Mouse (Mus musculus) stomach, embryonic 15.5 days (tissue): ENCODE data around the gene Cenpt. TPM values are rescaled to one million over a fixed set of nuclear protein-coding genes. Genes with fewer than 3 reads are reported as not detected.
A peak's percentile ranks its signal among the peaks of the same experiment; 100 is the strongest.

ENCODE experiments used
- ATAC-seq: fragments of 200-750 bp; cut with Nextera tagmentation; 2 replicates; pipeline ENCODE4 v1.8.0; 2017; ENCODE audit warnings: low read depth, moderate number of reproducible peaks, moderate TSS enrichment; ENCODE audit not compliant: insufficient read depth, low FRiP score
- H3K27ac ChIP-seq: fragments of 300-500 bp; sonication (generic); 2 replicates; pipeline ENCODE4 v1.5.1; 2015; ENCODE audit warnings: mild to moderate bottlenecking, inconsistent platforms
- H3K27me3 ChIP-seq: fragments of 300-500 bp; sonication (generic); replicated peaks from 2 replicates; pipeline ENCODE4 v1.6.1; 2015; ENCODE audit warnings: inconsistent platforms
- H3K36me3 ChIP-seq: fragments of 300-500 bp; sonication (generic); 2 replicates; pipeline ENCODE4 v1.6.1; 2015; ENCODE audit warnings: inconsistent platforms
- H3K4me1 ChIP-seq: fragments of 300-500 bp; sonication (generic); 2 replicates; pipeline ENCODE4 v1.6.1; 2015; ENCODE audit warnings: inconsistent platforms
- H3K4me2 ChIP-seq: fragments of 300-500 bp; sonication (generic); 2 replicates; pipeline ENCODE4 v1.6.1; 2015; ENCODE audit warnings: mild to moderate bottlenecking, inconsistent platforms
- H3K4me3 ChIP-seq: fragments of 300-500 bp; sonication (generic); replicated peaks from 2 replicates; pipeline ENCODE4 v1.5.1; 2015; ENCODE audit warnings: inconsistent platforms
- H3K9ac ChIP-seq: fragments of 300-500 bp; sonication (generic); 2 replicates; pipeline ENCODE4 v1.6.1; 2015; ENCODE audit warnings: inconsistent platforms
- H3K9me3 ChIP-seq: fragments of 300-500 bp; sonication (generic); 2 replicates; pipeline ENCODE4 v1.6.1; 2016; ENCODE audit warnings: inconsistent platforms
- WGBS: fragments of 180-500 bp; shearing (Covaris S2); methylation state at CpG from one replicate; pipeline ENCODE4 v1.1.7; 2015; 5-methylcytosine and 5-hydroxymethylcytosine counted together
- polyA plus RNA-seq: library from polyadenylated mRNA; unstranded; fragments of >200 nt; fragmentation: Nextera tagmentation; extraction: Ambion mirVana; gene quantifications from 2 replicates; pipeline ENCODE4 v1.2.1, GENCODE M21; 2015

Gene Cenpt
- polyA plus RNA-seq, 1 experiment from 2014 or later = 38.0 TPM

- no peaks in the 10 kb centered on the region for H3K4me1 ChIP-seq
These were observed 33.4 kb downstream of the Cenpt start for GRCm38 (mm10) chr8:105819659-105820058.

GRCm38 (mm10) chr8:105813241-105813640, 39.8 kb downstream of the Cenpt start:
- 95% methylated on average over 6 of the region's 6 CpGs for WGBS
- ATAC-seq = no peak

More at GRCm38 (mm10) chr8:105819659-105820058, 33.4 kb downstream of the Cenpt start:
- H3K9me3 ChIP-seq = no peaks in the 10 kb centered on the region
- H3K4me2 ChIP-seq = no peak overlapping the region
- no peak overlapping the region for H3K4me3 ChIP-seq
- H3K36me3 ChIP-seq = peaks cover 31% of the 10 kb centered on the region
- ATAC-seq = no peak
- WGBS = 87% methylated on average over 3 of the region's 3 CpGs
- H3K27me3 ChIP-seq = no peaks in the 10 kb centered on the region
- no peak overlapping the region for H3K9ac ChIP-seq
- no peak overlapping the region for H3K27ac ChIP-seq

GRCm38 (mm10) chr8:105812511-105812910, 40.6 kb downstream of the Cenpt start:
- ATAC-seq = no peak
- 0 out of 2 replicates have a peak, but pooled peaks cover 3% of the 10 kb centered on the region for H3K36me3 ChIP-seq
- no peak overlapping the region for H3K27ac ChIP-seq
- no peaks in the 10 kb centered on the region for H3K27me3 ChIP-seq
- 0 out of 2 replicates have a peak, but pooled peaks cover 2% of the 10 kb centered on the region for H3K4me1 ChIP-seq
- H3K9me3 ChIP-seq = no peaks in the 10 kb centered on the region
- H3K4me2 ChIP-seq = no peak overlapping the region
- WGBS = 88% methylated on average over 5 of the region's 5 CpGs
- H3K9ac ChIP-seq = no peak overlapping the region
- no peak overlapping the region for H3K4me3 ChIP-seq

More at GRCm38 (mm10) chr8:105813241-105813640, 39.8 kb downstream of the Cenpt start:
- Histone ChIP-seq H3K4me1 (0 out of 2 replicates have a peak, but pooled peaks cover 2% of the 10 kb centered on the region), H3K27ac (no peak overlapping the region), H3K9ac (no peak overlapping the region), H3K9me3 (no peaks in the 10 kb centered on the region), H3K4me3 (no peak overlapping the region), H3K4me2 (no peak overlapping the region), H3K36me3 (0 out of 2 replicates have a peak, but pooled peaks cover 3% of the 10 kb centered on the region), H3K27me3 (no peaks in the 10 kb centered on the region)

GRCm38 (mm10) chr8:105811543-105811942, 41.5 kb downstream of the Cenpt start:
- no peak for ATAC-seq
- H3K4me2 ChIP-seq = no peak overlapping the region
- WGBS = 60% methylated on average over 3 of the region's 3 CpGs
- H3K27me3 ChIP-seq = no peaks in the 10 kb centered on the region
- H3K9ac ChIP-seq = no peak overlapping the region
- peak overlapping the region; percentile 13; the same call in 1 of the 2 replicates for H3K27ac ChIP-seq
- no peaks in the 10 kb centered on the region for H3K9me3 ChIP-seq
- H3K36me3 ChIP-seq = 0 out of 2 replicates have a peak, but pooled peaks cover 3% of the 10 kb centered on the region
- 0 out of 2 replicates have a peak, but pooled peaks cover 2% of the 10 kb centered on the region for H3K4me1 ChIP-seq
- H3K4me3 ChIP-seq = no peak overlapping the region

DNA sequence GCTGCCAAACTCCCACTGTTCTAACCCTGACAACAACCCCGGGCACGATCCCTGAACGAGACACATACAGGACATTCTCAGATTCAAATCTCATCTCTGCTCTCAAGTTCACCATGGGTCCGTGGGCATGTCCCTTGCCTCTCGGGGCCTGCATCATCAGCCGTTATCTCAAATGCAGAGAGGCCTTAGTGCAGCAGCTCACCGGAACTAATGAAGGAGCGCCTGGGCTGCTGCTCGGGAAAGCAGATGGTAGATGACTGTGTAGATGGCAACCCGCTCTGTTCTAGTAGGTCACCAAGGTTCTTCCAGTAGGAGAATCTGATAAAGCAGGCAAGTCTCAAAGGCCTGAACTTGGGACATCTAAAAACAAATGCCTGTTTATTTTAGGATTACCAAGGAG, 42.0 kb downstream of the Cenpt start:
- no peak overlapping the region for H3K27ac ChIP-seq

DNA sequence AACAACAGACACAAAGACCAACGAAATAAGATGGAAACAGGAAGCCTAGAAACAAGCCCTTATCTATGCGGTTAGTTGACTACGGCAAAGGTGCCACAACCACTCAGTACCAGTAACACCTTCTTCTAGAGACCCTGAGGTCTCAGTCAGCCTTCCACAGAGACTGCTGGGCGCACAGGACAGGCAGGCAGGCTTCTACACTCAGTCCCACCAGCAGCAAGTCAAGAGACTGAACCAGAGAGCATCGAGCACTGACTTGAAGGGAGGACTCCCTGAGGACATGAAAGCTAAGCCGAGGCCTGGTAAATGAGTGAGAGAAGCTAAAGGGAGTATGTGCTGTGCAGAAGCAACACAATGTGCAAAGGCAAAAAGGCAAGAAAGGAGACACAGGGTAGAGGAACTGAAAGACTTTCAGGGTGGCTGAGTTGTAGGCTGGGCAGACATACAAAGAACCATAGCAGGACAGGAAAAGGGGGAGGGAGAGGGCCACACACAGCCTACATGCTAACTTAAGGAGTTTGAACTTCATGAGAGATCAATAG, 42.8 kb downstream of the Cenpt start:
- Histone ChIP-seq H3K4me2 (no peak overlapping the region), H3K9ac (no peak overlapping the region), H3K9me3 (no peaks in the 10 kb centered on the region), H3K4me1 (0 out of 2 replicates have a peak, but pooled peaks cover 2% of the 10 kb centered on the region), H3K27ac (no peak overlapping the region), H3K36me3 (0 out of 2 replicates have a peak, but pooled peaks cover 3% of the 10 kb centered on the region), H3K27me3 (no peaks in the 10 kb centered on the region), H3K4me3 (no peak overlapping the region)
- ATAC-seq = no peak
- WGBS = 84% methylated on average over 6 of the region's 6 CpGs

More for the DNA sequence above, 42.0 kb downstream of the Cenpt start:
- no peaks in the 10 kb centered on the region for H3K27me3 ChIP-seq
- 84% methylated on average over 10 of the region's 10 CpGs for WGBS
- 0 out of 2 replicates have a peak, but pooled peaks cover 2% of the 10 kb centered on the region for H3K4me1 ChIP-seq
- 0 out of 2 replicates have a peak, but pooled peaks cover 3% of the 10 kb centered on the region for H3K36me3 ChIP-seq
- no peak overlapping the region for H3K9ac ChIP-seq
- ATAC-seq = no peak
- no peak overlapping the region for H3K4me3 ChIP-seq
- H3K4me2 ChIP-seq = no peak overlapping the region
- no peaks in the 10 kb centered on the region for H3K9me3 ChIP-seq

DNA sequence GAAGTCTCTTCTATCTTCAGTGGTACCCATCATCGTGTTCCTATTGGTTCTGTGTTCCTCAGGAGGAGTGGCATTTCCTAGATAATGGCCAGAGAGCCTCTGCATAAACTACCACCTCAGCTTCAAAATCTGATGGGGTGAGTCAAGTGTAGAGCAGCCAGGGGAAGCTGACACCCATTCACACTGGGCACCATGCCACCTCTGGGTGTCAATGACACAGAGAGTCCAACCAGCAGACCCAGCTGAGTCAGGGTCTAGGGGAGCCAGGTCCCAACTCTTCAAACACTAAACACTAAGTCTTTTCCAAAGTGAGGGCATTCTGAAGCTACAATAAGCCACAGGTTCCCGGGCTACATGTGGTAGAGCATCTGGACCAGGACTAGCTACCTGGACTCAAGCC, 44.6 kb downstream of the Cenpt start:
- H3K27ac ChIP-seq = no peak overlapping the region
- WGBS = 84% methylated on average over 2 of the region's 2 CpGs
- 0 out of 2 replicates have a peak, but pooled peaks cover 3% of the 10 kb centered on the region for H3K36me3 ChIP-seq
- no peaks in the 10 kb centered on the region for H3K9me3 ChIP-seq
- no peak for ATAC-seq
- no peak overlapping the region for H3K4me3 ChIP-seq
- no peak overlapping the region for H3K9ac ChIP-seq
- H3K4me1 ChIP-seq = 0 out of 2 replicates have a peak, but pooled peaks cover 2% of the 10 kb centered on the region
- no peaks in the 10 kb centered on the region for H3K27me3 ChIP-seq
- no peak overlapping the region for H3K4me2 ChIP-seq

- H3K36me3 ChIP-seq = 0 out of 2 replicates have a peak, but pooled peaks cover 3% of the 10 kb centered on the region
- no peak overlapping the region for H3K4me2 ChIP-seq
- H3K27me3 ChIP-seq = no peaks in the 10 kb centered on the region
- H3K27ac ChIP-seq = no peak overlapping the region
- 0 out of 2 replicates have a peak, but pooled peaks cover 2% of the 10 kb centered on the region for H3K4me1 ChIP-seq
- no peak overlapping the region for H3K4me3 ChIP-seq
- H3K9me3 ChIP-seq = no peaks in the 10 kb centered on the region
- no peak overlapping the region for H3K9ac ChIP-seq
- no peak for ATAC-seq
- 77% methylated on average over 5 of the region's 5 CpGs for WGBS
These were observed 45.3 kb downstream of the Cenpt start for GRCm38 (mm10) chr8:105807766-105808165.

DNA sequence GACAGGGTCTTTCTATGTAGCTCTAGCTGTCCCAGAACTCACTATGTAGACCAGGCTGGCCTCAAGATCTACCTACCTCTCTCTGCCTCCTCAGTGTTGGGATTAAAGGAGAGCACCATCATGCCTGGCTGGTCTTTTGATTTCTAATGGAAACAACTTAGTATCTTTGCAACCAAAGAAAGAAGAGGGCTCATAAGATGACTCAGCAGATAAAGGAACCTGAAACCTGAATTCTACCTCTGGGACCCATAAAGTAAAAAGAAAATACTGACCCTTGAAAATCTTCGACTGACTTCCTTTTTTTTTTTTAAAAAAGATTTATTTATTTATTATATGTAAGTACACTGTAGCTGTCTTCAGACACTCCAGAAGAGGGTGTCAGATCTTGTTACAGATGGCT, 47.1 kb downstream of the Cenpt start:
- Histone ChIP-seq H3K27ac (peak overlapping the region; percentile 65; the same call in 1 of the 2 replicates), H3K4me3 (no peak overlapping the region), H3K4me1 (0 out of 2 replicates have a peak, but pooled peaks cover 2% of the 10 kb centered on the region), H3K27me3 (no peaks in the 10 kb centered on the region), H3K4me2 (no peak overlapping the region), H3K36me3 (0 out of 2 replicates have a peak, but pooled peaks cover 3% of the 10 kb centered on the region), H3K9me3 (no peaks in the 10 kb centered on the region), H3K9ac (no peak overlapping the region)
- WGBS = 71% methylated on average over 1 of the region's 1 CpGs
- ATAC-seq = no peak

GRCm38 (mm10) chr8:105805346-105805745, 47.7 kb downstream of the Cenpt start:
- Histone ChIP-seq H3K27me3 (no peaks in the 10 kb centered on the region), H3K4me3 (no peak overlapping the region), H3K4me1 (no peaks in the 10 kb centered on the region), H3K36me3 (0 out of 2 replicates have a peak, but pooled peaks cover 3% of the 10 kb centered on the region), H3K9ac (no peak overlapping the region), H3K4me2 (no peak overlapping the region), H3K9me3 (no peaks in the 10 kb centered on the region), H3K27ac (peak overlapping the region; percentile 65)
- 72% methylated on average over 3 of the region's 3 CpGs for WGBS
- ATAC-seq = no peak

- peak overlapping the region; percentile 65; the same call in 1 of the 2 replicates for H3K27ac ChIP-seq
- H3K9ac ChIP-seq = no peak overlapping the region
- 85% methylated on average over 7 of the region's 7 CpGs for WGBS
- H3K36me3 ChIP-seq = 0 out of 2 replicates have a peak, but pooled peaks cover 3% of the 10 kb centered on the region
- no peak overlapping the region for H3K4me2 ChIP-seq
- no peaks in the 10 kb centered on the region for H3K27me3 ChIP-seq
- no peaks in the 10 kb centered on the region for H3K9me3 ChIP-seq
- no peak overlapping the region for H3K4me3 ChIP-seq
- no peak for ATAC-seq
- no peaks in the 10 kb centered on the region for H3K4me1 ChIP-seq
These were observed 48.3 kb downstream of the Cenpt start for GRCm38 (mm10) chr8:105804797-105805196.

DNA sequence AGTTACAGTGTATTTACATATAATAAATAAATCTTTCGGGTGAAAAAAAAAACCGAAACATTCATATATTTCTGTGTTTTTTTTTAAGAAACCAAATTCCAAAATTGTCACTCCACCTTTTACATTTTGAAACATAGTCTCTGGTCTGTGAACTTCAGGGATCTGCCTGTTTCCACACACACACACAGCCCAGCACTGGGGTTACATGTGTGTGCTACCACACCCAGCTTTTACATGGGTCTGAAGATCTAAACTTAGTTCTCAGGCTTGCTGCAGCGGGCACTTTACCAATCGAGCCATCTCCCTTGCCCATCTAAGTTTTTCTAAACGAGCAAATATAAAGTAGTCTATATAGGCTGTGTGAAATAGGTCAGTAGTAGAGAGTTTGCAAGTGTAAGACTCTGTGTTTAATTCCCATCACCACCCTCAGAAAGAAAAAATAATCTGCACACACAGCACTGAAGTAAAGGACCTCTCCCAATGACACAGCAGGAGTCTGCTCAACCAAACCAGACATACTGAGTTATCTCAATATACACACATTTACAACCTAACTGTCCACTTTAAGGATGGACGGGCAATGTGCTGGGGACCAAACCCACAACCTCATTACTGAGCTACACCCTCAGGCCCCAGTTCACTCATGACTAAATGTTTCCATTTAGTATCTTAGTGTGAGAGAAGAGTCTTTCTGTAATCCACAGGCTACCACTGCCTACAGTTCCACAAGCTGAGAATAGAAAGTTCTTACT, 51.7 kb downstream of the Cenpt start:
- H3K9me3 ChIP-seq = no peaks in the 10 kb centered on the region
- H3K27me3 ChIP-seq = no peaks in the 10 kb centered on the region
- no peak overlapping the region for H3K27ac ChIP-seq
- H3K4me2 ChIP-seq = no peak overlapping the region
- H3K9ac ChIP-seq = no peak overlapping the region
- peak; percentile 91 for ATAC-seq
- H3K4me3 ChIP-seq = no peak overlapping the region
- WGBS = 85% methylated on average over 6 of the region's 6 CpGs
- peaks cover 12% of the 10 kb centered on the region; the same call in 1 of the 2 replicates for H3K4me1 ChIP-seq
- no peaks in the 10 kb centered on the region for H3K36me3 ChIP-seq
